Mouse (Mus musculus): ENCODE results near the gene 1700016H13Rik. TPM values are rescaled to one million over a fixed set of nuclear protein-coding genes. Genes with fewer than 3 reads are reported as not detected.

The 1700016H13Rik gene
- polyA plus RNA-seq, 1 experiment from 2014 or later, result 0.34 TPM

- no peak for DNase-seq (ENCODE audit: low spot score)
- H3K9ac ChIP-seq (ENCODE audit: low read length), result no peak overlapping the region
- no peaks in the 10 kb centered on the region for H3K4me1 ChIP-seq (replicated peaks; ENCODE audit: control insufficient read depth, insufficient read depth)
- no peak overlapping the region for H3K4me3 ChIP-seq (ENCODE audit: low read depth, low read length)
- no peak overlapping the region for H3K4me2 ChIP-seq (replicated peaks; ENCODE audit: low read depth)
- no peaks in the 10 kb centered on the region for H3K36me3 ChIP-seq (ENCODE audit: control insufficient read depth, insufficient read depth, low read length)
- WGBS, result 75% methylated on average over 4 of the region's 4 CpGs
- no peaks in the 10 kb centered on the region for H3K27me3 ChIP-seq (ENCODE audit: control insufficient read depth, insufficient read depth, low read length)
- TF ChIP-seq CTCF (IDR thresholded peaks at IDR 0.05; ENCODE audit: low read depth) (no peak), EP300 (optimal IDR thresholded peaks at IDR 0.05) (no peak)
- no peak overlapping the region for H3K27ac ChIP-seq (replicated peaks)
- ATAC-seq (ENCODE audit: low FRiP score, low TSS enrichment), result no peak
- no peaks in the 10 kb centered on the region for H3K9me3 ChIP-seq (ENCODE audit: control insufficient read depth, low read length)
Measured at GRCm38 (mm10) chr5:103698577-103698976, 42.8 kb upstream of the 1700016H13Rik start.

- 0 out of 2 replicates have a peak, but pooled peaks cover 3% of the 10 kb centered on the region for H3K4me1 ChIP-seq (replicated peaks; ENCODE audit: control insufficient read depth, insufficient read depth)
- no peaks in the 10 kb centered on the region for H3K9me3 ChIP-seq (ENCODE audit: control insufficient read depth, low read length)
- WGBS, result 69% methylated on average over 5 of the region's 5 CpGs
- no peak overlapping the region for H3K4me3 ChIP-seq (ENCODE audit: low read depth, low read length)
- H3K9ac ChIP-seq (ENCODE audit: low read length), result no peak overlapping the region
- H3K36me3 ChIP-seq (ENCODE audit: control insufficient read depth, insufficient read depth, low read length), result no peaks in the 10 kb centered on the region
- no peak for DNase-seq (ENCODE audit: low spot score)
- no peak overlapping the region for H3K27ac ChIP-seq (replicated peaks)
- ATAC-seq (ENCODE audit: low FRiP score, low TSS enrichment), result no peak
- no peak for TF ChIP-seq EP300 (optimal IDR thresholded peaks at IDR 0.05)
- no peak for TF ChIP-seq CTCF (IDR thresholded peaks at IDR 0.05; ENCODE audit: low read depth)
- H3K4me2 ChIP-seq (replicated peaks; ENCODE audit: low read depth), result no peak overlapping the region
- H3K27me3 ChIP-seq (ENCODE audit: control insufficient read depth, insufficient read depth, low read length), result no peaks in the 10 kb centered on the region
Measured at GRCm38 (mm10) chr5:103697875-103698491, 42.2 kb upstream of the 1700016H13Rik start.

- Histone ChIP-seq H3K9ac (ENCODE audit: low read length) (no peak overlapping the region), H3K4me3 (ENCODE audit: low read depth, low read length) (peak overlapping the region; percentile 79), H3K27me3 (ENCODE audit: control insufficient read depth, insufficient read depth, low read length) (no peaks in the 10 kb centered on the region), H3K4me2 (replicated peaks; ENCODE audit: low read depth) (peak overlapping the region; percentile 100; the same call in 1 of the 2 replicates), H3K36me3 (ENCODE audit: control insufficient read depth, insufficient read depth, low read length) (no peaks in the 10 kb centered on the region), H3K4me1 (replicated peaks; ENCODE audit: control insufficient read depth, insufficient read depth) (0 out of 2 replicates have a peak, but pooled peaks cover 3% of the 10 kb centered on the region), H3K27ac (replicated peaks) (no peak overlapping the region), H3K9me3 (ENCODE audit: control insufficient read depth, low read length) (no peaks in the 10 kb centered on the region)
- WGBS, result 67% methylated on average over 6 of the region's 6 CpGs
- no peak for TF ChIP-seq EP300 (optimal IDR thresholded peaks at IDR 0.05)
- TF ChIP-seq CTCF (IDR thresholded peaks at IDR 0.05; ENCODE audit: low read depth), result no peak
- ATAC-seq (ENCODE audit: low FRiP score, low TSS enrichment) (no peak), DNase-seq (ENCODE audit: low spot score) (no peak)
Measured at GRCm38 (mm10) chr5:103694094-103694493, 38.3 kb upstream of the 1700016H13Rik start.

- H3K4me3 ChIP-seq (ENCODE audit: low read depth, low read length), result peak overlapping the region; percentile 79
- no peak overlapping the region; the same call in 1 of the 2 replicates for H3K27ac ChIP-seq (replicated peaks)
- no peaks in the 10 kb centered on the region for H3K9me3 ChIP-seq (ENCODE audit: control insufficient read depth, low read length)
- H3K27me3 ChIP-seq (ENCODE audit: control insufficient read depth, insufficient read depth, low read length), result no peaks in the 10 kb centered on the region
- 0 out of 2 replicates have a peak, but pooled peaks cover 3% of the 10 kb centered on the region for H3K4me1 ChIP-seq (replicated peaks; ENCODE audit: control insufficient read depth, insufficient read depth)
- H3K4me2 ChIP-seq (replicated peaks; ENCODE audit: low read depth), result peak overlapping the region; percentile 100
- H3K9ac ChIP-seq (ENCODE audit: low read length), result peak overlapping the region; percentile 76
- no peaks in the 10 kb centered on the region for H3K36me3 ChIP-seq (ENCODE audit: control insufficient read depth, insufficient read depth, low read length)
- TF ChIP-seq CTCF (IDR thresholded peaks at IDR 0.05; ENCODE audit: low read depth) (no peak), EP300 (optimal IDR thresholded peaks at IDR 0.05) (no peak)
- ATAC-seq (ENCODE audit: low FRiP score, low TSS enrichment) (no peak), DNase-seq (ENCODE audit: low spot score) (peak; percentile 33)
- WGBS, result under 1% methylated on average over 28 of the region's 28 CpGs
Measured at GRCm38 (mm10) chr5:103693041-103693641, 37.3 kb upstream of the 1700016H13Rik start.

- DNase-seq (ENCODE audit: low spot score), result no peak
- Histone ChIP-seq H3K4me1 (replicated peaks; ENCODE audit: control insufficient read depth, insufficient read depth) (0 out of 2 replicates have a peak, but pooled peaks cover 3% of the 10 kb centered on the region), H3K4me2 (replicated peaks; ENCODE audit: low read depth) (peak overlapping the region; percentile 100), H3K27me3 (ENCODE audit: control insufficient read depth, insufficient read depth, low read length) (no peaks in the 10 kb centered on the region), H3K27ac (replicated peaks) (peak overlapping the region; percentile 80), H3K4me3 (ENCODE audit: low read depth, low read length) (peak overlapping the region; percentile 79), H3K36me3 (ENCODE audit: control insufficient read depth, insufficient read depth, low read length) (no peaks in the 10 kb centered on the region), H3K9me3 (ENCODE audit: control insufficient read depth, low read length) (no peaks in the 10 kb centered on the region), H3K9ac (ENCODE audit: low read length) (peak overlapping the region; percentile 76)
- ATAC-seq (ENCODE audit: low FRiP score, low TSS enrichment), result peak; percentile 39
- under 1% methylated on average over 34 of the region's 34 CpGs for WGBS
- TF ChIP-seq CTCF (IDR thresholded peaks at IDR 0.05; ENCODE audit: low read depth), result no peak
- no peak for TF ChIP-seq EP300 (optimal IDR thresholded peaks at IDR 0.05)
Measured at GRCm38 (mm10) chr5:103692531-103693040, 36.8 kb upstream of the 1700016H13Rik start.

All from stomach, postnatal 0 days (tissue).